Mouse (Mus musculus) thymus, postnatal 36 days (tissue): ENCODE measurements around the gene Dusp11.
"Not testable (repeated sequence)": the region's sequence is repeated elsewhere in the genome, so short reads cannot be mapped to it uniquely, and the experiment has no call there.

Experiments used
- DNase-seq, 2 experiments: peaks; one replicate each; pipeline ENCODE4 v3.0.0; 2022; ENCODE audit warnings: mixed read lengths in 2 of 2

The Dusp11 gene

DNA sequence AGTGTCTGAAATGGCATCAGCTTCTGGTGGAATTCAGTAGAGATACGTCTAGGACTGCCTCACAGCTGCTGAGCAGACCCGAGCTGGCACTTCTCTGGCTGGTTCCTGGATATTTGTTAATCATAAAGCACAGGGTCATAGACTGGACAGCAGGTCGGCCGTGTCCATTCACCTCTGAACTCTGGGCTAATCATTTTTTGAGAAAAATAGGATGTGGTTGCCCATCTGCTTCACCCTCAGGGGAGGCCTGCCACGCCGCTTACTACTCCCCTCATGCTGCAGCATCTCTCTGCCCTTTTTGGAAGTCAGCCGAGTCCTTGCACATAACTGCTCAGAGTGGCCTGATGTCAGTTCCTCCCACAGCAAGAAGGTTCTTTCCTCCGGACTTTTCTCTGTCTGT, 27.4 kb downstream of the Dusp11 start:
- DNase-seq, result no peak

DNA sequence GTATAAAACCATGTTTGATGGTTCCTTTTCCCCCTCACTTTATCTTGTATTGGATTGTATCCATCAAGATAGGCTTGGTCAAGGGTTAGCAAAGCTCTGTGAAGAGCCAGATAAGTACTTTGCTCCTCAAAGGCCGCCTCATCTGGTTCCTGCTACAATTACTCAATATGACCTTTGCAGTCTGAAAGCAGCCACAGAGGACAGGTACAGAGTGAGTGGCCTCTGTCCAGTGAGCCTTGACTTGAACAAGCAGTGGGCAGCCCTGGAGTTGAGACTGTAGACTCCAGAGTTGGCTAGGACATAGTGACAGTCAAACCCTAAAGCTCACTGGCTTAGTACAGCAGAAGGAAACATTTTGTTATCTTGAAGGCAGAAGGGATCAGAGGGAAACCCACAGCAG, 32.2 kb downstream of the Dusp11 start:
- DNase-seq, result no peak

DNA sequence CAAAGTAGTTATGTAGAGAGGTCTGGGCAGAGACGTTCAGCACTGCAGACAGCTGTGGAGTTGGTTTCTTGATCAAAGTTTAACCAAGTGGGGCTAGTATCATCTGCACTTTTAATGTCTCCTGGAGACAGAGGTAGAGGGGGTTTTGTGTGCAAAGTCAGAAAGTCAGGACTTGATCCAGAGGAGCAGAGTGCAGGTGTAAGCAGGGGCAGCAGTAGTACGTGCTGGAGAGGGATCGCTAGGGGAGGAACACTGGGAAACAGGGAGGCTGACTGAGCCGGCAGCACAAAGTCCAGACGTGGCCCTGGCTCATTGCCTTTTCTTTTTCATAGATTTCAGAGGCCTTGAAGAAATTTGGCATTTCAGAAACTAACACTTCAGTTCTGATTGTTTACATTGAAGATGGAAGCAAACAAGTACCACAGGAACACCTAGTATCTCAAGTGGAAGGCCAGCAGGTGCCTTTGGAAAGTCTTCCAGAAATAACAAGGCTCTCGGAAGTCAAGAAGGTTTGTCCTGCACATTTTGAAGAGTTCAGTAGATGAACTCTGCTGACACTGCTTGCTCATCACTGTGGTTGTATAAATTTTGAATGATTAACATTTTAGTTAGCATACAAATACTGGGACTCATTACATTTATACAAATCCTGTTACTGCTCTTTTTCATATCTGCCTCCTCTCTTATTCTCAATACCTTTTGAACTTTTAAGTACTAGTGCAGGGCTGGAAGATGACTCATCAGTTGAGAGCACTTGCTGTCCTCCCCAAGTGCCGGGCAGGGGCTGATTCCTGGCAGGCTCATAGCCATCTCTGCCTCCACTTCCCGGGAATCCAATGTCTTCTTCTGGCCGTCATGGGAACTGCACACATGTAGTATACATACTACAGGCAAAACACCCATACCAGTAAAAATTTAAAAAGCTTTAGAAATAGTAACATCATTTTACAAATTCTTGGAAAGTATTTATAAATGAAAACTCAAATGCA, 33.7 kb downstream of the Dusp11 start:
- no peak for DNase-seq

DNA sequence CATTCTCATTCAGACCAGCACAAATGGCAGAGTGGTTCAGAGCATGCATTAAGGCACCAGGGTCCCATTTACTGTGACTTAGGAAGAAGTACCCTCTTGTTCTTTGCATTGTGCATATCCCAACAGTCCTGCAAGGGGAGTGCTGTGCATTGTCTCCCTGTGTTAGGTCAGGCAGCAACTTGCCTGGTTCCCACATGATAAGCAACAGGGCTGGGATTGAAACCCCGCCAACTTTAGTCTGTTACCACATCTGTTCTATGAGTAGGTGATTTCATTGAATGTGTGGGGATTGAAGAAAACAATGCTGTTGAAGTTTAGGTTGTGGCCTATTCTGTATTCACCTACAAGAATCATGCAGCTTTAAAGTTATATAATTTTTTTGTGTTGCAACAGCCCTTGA, 34.8 kb downstream of the Dusp11 start:
- DNase-seq, result no peak

DNA sequence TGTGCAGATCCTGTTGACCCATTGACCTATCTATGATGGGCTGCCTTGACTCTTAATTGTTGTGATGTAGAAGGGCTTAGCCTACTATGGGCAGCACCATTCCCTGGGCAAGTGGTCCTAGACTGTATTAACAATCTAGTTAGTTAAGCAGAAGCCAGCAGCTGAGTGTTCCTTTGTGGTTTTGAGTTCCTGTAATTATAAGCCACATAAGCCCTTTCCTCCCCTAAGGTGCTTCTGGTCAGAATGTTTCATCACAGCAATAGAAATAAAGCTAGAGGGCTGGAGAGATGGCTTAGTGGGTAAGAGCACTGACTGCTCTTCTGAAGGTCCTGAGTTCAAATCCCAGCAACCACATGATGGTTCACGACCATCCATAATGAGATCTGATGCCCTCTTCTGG, 37.8 kb downstream of the Dusp11 start:
- no peak for DNase-seq

DNA sequence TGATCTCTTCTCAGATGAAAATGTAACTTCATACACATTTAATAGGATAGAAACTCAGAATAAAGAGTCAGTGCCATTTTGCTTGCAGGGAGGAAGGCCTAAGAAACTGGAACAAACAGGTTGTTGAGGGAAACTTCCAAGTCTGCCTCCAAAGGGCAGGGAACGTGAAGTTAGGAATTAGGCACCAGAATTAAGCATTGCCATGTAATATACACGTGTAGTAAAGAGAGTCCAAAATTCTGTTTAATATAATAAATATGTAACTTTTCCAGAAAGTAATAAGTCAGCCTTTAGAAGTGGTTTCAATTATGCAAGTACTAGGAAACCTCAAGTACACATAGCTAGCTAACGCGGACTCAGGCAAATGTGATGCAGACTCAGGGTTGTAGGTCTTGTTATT, 42.1 kb downstream of the Dusp11 start:
- no peak for DNase-seq

DNA sequence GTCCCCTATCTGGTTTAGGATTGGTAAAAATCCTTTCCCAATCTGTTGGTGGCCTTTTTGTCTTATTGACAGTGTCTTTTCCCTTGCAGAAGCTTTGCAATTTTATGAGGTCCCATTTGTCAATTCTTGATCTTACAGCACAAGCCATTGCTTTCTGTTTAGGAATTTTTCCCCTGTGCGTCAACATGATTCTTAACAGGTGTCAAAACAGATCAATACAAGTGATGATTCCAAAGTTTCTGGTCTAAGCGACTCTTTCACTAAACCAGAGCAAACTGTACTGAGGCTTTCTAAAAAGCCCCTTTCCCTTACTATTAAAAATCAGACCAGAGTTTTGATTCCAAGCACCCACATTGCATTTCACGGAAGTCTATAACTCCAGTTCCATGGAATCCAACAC, 43.1 kb downstream of the Dusp11 start:
- not testable (repeated sequence) for DNase-seq

DNA sequence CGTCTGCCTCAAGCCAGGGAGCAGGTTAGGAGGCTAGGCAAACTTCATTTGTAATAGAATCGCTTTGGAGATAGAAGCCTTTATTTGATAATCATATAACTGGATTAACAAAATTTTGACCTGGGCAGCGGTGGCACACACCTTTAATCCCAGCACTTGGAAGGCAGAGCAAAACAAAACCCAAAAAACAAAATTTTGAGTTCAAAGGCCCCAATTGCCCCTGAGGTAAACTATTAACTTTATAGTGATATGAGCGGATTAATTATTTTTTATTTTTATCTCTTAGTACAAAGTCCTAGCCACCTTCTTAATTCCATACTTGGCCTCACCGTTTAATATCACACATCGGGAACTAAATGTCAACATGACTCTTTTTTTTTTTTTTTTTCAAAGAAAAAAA, 44.9 kb downstream of the Dusp11 start:
- DNase-seq, result no peak

DNA sequence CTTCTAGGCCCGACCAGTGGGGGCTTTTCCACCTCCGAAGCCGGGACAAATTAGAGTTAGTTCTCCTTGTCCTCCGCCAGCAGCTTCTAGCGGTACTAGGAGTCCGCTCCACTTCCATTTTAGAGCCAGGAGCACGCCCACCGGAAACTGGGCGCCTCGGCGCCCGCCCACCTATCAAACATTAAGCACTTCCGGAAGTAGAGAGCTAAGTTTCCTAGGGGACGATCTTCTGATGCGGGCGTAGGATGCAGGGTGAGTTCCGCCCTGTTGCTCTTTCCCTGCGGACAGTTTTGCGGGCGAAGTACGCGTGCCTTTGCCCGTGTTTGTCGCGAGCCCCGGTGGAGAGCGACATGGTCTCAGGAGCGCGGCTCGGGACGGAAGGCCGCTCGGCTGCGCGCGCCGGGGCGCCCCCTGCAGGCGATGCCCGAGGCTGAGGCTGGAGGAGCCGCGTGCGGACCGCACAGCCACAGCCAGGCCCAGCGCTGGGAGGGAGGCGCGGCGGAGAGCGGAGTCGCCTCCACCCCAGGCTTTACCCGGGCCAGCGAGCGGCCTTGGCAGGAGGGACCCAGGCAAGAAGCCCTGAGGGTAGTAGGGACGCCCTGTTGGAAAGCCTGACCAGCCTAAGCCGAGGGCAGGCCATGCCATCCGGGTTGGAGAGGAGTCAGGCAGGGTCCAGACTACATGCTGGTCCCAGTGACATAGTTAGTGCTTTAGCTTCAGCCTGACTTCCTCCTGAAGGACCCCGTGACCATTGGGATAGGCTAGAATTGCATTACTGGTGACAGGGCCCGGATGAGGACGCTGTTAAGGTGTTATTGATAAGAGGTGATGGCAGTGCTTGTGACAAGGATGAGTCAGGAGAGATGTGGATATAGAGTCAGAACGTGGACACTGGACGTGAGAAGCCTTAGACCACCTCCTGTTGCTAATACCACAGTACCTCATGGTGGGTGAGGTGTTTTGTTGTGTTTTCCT, 45.6 kb downstream of the Dusp11 start, which contains the start of gene Nat8f1:
Gene Nat8f1, minus strand, starts transcription at position 149 of the 975 bp plus-strand sequence.
- DNase-seq, result peak; percentile 84 to 86

DNA sequence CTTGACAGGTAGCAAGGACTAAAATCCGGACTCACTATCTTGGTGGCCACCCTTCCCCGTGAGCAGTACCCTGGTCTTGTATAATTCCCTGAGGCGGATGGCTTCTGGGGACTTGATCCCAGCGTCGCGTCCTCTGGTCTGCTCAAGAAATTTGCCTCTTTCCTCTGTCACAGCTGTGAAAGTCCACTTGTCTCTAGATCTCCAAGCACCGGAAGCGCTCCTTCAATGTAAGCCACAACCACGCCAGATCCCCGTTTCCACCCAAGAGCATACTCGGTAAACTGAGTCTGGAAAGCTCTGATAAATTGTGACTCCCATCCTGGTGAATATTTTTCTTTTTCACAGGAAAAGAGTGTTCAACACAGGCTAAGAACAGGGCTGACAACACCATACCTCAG, 46.3 kb downstream of the Dusp11 start:
- no peak for DNase-seq

DNA sequence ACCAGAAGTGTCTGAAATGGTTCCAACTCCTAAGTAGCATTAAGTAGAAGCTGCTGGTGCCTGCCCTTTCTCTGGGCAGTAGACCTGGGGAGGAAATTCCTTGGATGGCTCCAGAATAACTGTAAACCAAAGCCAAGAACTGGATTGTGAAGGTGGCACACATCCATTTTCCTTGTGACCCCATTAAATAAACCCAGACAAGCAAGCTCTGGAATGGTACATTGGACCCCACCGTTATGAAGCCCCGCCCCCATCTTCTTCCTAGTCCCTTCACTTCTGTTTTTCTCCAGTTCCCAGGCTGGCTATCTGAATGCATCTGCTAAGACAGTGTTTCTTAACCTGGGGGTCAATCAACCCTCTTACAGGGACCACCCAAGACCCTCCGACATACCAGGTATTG, 49.9 kb downstream of the Dusp11 start, which contains the start of gene Tprkb:
Gene Tprkb, plus strand, starts transcription at position 279 of the 400 bp plus-strand sequence.
- no peak for DNase-seq

DNA sequence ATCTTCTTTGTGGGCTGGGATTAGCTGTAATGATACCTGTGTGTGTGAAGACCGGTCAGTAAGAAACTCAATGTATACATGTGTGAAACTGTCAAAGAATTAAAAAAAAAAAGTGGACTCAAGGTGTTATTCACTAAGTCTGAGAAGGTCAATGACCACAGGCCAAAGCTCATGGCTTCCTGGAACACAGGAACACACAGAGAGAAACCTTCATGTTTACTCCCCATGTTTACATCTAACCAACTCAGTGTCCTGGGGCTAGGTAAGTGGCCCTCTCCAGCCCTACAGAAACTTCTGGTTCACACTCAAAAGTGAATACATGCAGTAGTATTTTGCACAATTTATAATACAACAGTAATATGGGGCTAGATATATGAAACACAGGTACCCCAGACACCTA, 51.8 kb downstream of the Dusp11 start:
- DNase-seq, result no peak

DNA sequence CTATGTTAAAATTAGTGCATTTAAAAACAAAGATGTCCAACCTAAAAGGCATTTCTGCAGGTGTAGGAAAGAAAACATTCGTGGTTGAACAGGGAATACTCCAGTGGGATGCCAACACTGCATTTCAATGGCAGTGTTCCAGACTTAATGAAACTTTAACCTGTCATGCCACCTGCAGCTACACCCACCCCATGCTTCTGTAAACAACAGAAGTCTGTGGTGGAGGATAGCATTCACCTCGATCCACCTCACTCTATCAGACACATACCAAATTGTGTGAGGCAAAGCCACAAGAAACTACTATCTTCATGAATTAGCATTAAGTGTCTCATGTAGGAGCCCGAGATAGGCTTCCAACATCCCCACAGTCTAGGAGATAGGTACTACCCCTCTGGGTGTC, 53.1 kb downstream of the Dusp11 start:
- DNase-seq, result no peak

DNA sequence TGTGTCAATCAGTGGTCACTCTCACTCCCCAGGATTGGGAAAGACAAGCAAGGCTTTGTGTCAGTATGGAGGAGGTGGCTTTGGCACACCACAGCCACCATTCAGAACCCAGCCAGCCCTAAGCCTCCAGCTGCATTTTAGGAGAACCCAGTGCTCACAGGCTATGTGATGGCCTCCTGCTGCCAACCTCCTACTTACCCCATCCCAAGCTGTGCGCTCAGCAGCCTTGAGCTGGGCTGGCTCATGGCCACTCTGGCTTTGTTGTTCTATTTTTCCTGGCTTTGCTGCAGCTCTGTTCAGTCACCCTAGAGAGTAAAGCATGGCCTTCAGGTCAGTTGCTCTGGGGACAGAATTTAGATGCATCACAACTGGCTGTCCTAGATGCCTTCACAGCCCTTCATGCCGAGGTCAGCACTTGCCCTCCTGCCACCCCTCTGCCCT, 54.5 kb downstream of the Dusp11 start:
- not testable (repeated sequence) for DNase-seq

DNA sequence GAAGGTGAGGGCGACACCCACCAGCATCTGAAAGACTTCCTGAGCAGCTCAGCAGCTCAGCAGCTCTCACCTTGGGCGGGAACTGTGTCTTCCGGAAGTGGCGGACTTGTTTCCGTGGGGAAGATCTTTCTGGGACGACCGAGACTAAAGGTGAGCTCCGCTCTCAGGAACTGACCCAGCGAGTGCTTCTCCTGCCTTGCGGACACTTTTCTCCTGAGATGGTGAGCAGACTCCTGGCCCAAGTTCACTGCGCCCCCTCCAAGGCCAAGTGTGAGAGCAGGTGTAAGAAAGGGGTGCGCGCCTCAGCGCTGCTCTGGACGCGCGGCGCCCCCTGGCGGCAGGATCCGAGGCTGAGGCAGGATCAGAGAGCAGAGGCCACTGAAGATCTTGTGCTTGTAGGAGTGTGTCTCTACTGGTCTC, 56.8 kb downstream of the Dusp11 start, which contains the start of gene Nat8f4:
Gene Nat8f4, minus strand, starts transcription at position 243 of the 420 bp plus-strand sequence.
- DNase-seq, result peak; percentile 83 to 88

DNA sequence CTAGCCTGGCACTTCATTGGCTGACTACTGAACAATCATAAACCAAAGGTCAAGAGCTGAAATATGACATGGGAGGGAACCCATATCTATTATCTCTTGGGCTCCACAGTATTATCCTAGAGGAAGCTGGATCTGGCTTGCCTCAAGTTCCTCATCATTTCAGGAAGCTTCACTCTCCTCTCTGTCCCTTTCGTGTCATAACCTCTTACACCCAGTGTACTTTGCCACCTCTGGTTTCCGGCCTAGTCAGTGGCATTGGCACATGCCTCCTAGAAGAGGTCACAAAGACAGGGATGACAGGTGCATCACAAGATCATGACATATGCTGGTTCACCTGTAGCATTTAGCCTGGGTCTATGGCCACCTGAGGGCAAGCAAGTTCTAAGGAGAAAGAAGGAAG, 59.2 kb downstream of the Dusp11 start:
- DNase-seq, result no peak

DNA sequence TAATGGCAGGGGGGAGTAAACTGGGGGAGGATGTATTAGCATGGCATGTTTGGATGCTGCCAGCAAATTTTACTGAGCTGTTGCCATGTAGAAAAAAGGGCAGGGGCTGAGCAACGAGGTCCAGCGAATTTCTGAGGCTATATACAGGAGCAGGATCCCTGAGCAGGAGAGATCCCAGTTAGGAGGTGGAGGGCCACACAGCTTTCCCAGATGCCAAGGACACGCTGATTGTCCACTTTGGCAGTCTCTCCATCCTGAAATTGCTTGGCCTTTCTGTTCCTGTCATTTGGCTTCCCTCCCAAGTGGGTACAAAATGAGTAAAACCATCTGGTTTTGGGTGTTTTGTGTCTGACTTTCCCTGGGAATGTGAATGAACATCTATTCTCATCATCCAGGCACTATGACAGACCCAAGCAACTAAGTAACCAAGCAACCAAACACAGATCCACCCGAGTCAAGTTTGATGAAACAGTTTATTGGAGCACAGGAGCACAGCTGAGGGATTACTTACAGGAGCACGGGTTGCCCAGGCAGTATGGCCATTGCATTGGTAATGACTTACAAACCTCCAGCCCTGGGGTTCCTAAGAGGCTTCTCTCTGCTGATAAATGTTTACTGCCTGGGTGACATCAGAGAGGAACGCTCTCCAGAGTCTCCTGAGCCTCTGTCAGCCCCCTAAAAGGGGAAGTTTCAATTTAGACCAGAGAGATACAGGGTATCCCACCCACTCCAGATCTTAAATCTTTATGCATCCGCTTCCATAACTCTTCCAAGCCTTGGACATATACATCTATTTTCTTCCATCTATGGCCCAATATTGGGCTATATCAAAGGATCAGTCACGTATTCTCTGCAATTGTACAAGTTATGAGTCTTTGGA, 62.6 kb downstream of the Dusp11 start:
- DNase-seq, result not testable (repeated sequence)

DNA sequence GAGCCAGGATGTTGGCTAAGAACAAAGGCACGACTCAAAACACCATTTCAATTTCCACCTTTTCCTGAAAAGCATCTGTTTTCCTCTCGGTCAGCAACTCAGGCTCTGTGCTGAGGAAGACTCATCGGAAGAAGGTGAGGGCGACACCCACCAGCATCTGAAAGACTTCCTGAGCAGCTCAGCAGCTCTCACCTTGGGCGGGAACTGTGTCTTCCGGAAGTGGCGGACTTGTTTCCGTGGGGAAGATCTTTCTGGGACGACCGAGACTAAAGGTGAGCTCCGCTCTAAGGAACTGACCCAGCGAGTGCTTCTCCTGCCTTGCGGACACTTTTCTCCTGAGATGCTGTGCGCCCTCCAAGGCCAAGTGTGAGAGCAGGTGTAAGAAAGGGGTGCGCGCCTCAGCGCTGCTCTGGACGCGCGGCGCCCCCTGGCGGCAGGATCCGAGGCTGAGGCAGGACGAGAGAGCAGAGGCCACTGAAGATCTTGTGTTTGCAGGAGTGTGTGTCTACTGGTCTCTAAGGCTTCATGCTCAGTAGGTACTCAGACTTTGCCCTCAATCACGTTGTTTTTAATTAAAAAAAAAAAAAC, 66.3 kb downstream of the Dusp11 start:
- peak; percentile 12 to 22 for DNase-seq
